Comparison of ENCODE assay signal across 1 mouse cellular context in the genomic region with DNA sequence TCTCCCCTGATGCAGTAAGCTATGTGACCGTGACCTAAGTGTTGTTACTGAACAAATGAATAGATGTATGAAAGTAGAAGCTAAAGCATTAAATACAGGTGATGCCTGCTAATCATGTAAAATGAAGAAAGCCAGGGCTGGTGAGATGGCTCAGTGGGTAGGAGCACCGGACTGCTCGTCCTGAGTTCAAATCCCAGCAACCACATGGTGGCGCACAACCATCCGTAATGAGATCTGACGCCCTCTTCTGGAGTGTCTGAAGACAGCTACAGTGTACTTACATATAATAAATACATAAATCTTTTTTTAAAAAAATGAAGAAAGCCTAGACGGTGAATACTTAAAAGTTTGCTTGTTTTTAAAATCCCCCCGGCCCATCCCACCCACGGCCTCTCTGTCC.
A peak's percentile ranks its signal among the peaks of the same experiment; 100 is the strongest.
TF ChIP-seq lines count a peak whose summit lies in the region.

No protein-coding gene starts in this region.

TF ChIP-seq in CH12.LX, 34 proteins besides CTCF, POLR2A, EP300 and RAD21:
- TF ChIP-seq SMC3 (IDR thresholded peaks at IDR 0.05; ENCODE audit: low read depth, low read length) = peak; percentile 34; the same call in 1 of the 2 replicates
